In the genomic region with DNA sequence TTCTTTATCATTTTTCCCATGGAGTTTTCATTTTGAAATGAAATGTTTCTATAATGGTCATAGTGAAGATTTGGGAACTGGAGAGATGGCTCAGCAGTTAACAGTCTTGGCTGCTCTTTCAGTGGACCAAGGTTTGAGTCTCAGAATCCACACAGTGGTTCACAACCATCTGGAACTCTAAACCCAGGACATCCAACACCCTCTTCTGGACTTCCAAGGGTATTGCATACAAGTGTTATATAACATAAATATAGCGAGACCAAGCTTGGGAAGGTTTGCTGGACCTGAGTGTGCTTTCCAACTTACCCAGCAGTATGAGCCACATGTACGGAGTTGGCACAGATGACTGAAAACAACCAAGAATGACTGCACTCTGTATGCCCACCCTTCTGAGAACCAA, we compare ENCODE assay signal across 1 mouse cellular context.
TF ChIP-seq lines count a peak whose summit lies in the region.

No protein-coding gene starts in this region.

TF ChIP-seq in MEL, 35 proteins besides CTCF, POLR2A, EP300 and RAD21:
- TF ChIP-seq MXI1 (IDR thresholded peaks at IDR 0.05; ENCODE audit: low read depth, low read length) = no peak
- TF ChIP-seq ZC3H11A (IDR thresholded peaks at IDR 0.05; ENCODE audit: low read depth, low read length) = peak; percentile 47
- peak; percentile 68 for TF ChIP-seq SMC3 (IDR thresholded peaks at IDR 0.05; ENCODE audit: low read depth, low read length)
- no peak for TF ChIP-seq TAL1 (IDR thresholded peaks at IDR 0.05; ENCODE audit: low read length)
- no peak for TF ChIP-seq MAFK (IDR thresholded peaks at IDR 0.05; ENCODE audit: borderline replicate concordance, low read depth, low read length)
- no peak for TF ChIP-seq MAX (IDR thresholded peaks at IDR 0.05; ENCODE audit: low read length)
- no peak for TF ChIP-seq ZNF384 (IDR thresholded peaks at IDR 0.05; ENCODE audit: low read depth, low read length)
- TF ChIP-seq MEF2A (IDR thresholded peaks at IDR 0.05; ENCODE audit: extremely low read depth, insufficient replicate concordance, low read depth, low read length, poor library complexity, severe bottlenecking) = no peak
